Mouse (Mus musculus) left cerebral cortex, postnatal 25 days (tissue): Measurements from ENCODE around the gene Agpat3. TPM values are rescaled to one million over a fixed set of nuclear protein-coding genes. Genes with fewer than 3 reads are reported as not detected.
A peak's percentile ranks its signal among the peaks of the same experiment; 100 is the strongest.

Source experiments
- DNase-seq, 2 experiments: peaks; one replicate each; pipeline ENCODE4 v3.0.0; 2022; ENCODE audit warnings: low spot score in 2 of 2, mixed read lengths in 1 of 2
- intact Hi-C: fragments of 180-260 bp; cut with DNase I; formaldehyde crosslinking; loops from one replicate; pipeline ENCODE4 v1.15.1; 2025
- microRNA-seq, 2 experiments: library from miRNA; unstranded; fragments of <30 nt; microRNA quantifications; one replicate each; pipeline ENCODE4 v1.2.0; 2022
- total RNA-seq, 2 experiments: library from RNA; stranded (reverse); gene quantifications; 2 replicates each; pipeline ENCODE4 v1.2.3; 2021

Agpat3 gene
- total RNA-seq, 2 experiments from 2014 or later, result 258 to 277 TPM

DNA sequence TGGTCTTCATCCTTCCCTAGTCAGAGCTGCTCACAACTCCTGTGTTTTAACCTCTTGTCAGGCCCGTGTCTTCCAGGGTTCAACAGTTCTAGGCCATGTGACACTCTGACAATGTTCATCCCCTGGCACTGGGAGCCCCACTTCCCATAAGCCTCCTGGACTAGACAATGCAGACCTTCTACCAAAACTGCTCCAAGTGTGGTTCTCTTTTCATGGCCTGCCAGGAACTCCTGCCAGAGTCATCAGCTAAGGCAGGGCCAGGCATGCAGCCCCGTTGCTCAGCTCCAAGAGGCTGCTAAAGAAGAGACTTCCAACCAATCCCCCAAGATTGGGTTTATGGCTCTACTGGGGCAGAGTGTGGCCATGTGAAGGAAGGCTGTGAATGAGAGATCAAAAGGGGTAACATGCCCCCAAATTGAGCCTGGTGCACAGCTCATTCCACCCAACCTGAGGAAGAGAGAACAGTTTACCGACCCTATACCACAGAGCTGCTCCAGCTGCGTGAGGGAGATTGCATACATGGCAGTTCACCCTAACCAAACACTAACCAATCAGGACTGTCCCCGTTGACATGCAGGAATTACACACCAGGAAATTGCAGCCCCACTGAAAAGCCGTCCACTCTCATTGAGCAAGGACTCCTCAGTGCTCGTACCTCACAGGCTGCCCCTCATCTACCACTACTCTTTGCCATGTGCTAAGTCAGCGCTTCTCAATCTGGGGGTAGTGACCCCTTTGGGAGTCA lies 115.2 kb downstream of the Agpat3 start:
- intact Hi-C loops, result no loop called here
- no peak for DNase-seq

DNA sequence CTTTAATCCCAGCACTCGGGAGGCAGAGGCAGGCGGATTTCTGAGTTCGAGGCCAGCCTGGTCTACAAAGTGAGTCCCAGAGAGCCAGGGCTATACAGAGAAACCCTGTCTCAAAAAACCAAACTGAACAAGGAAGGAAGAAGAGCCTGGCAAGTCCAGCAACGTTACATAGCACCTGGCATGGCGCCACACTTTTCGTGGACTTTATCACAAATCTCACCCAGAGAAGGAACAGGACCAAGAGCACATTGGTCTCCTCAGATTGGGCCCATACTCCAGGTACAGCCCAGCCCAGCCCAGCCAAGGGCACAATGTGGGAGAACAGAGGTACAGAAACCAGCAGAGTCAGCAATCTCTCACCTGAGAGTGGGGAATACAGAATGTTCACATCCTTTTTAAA lies 118.5 kb downstream of the Agpat3 start:
- DNase-seq, result no peak

DNA sequence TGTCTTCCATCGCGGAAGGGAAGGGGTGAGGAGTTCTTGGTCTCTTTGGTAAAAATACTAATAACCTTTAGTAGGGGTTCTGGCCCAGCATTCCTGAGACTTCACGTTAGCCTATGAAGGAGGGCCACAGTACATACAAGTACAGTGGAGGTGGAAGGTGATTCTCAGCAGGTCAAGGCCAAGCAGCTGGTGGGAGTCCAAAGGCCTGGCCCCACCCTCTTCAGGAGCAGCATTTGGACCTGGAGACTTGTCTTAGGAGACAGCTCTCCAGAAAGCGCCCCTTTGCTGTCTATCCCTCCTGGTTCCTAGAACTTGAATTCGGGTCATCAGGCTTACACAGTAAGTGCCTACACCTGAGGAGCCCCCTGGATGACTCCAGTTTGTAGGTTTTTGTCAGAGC lies 119.1 kb downstream of the Agpat3 start:
- DNase-seq, result no peak
- intact Hi-C loops, result no loop called here

More for the DNA sequence above, 118.5 kb downstream of the Agpat3 start:
- intact Hi-C loops, result no loop called here

DNA sequence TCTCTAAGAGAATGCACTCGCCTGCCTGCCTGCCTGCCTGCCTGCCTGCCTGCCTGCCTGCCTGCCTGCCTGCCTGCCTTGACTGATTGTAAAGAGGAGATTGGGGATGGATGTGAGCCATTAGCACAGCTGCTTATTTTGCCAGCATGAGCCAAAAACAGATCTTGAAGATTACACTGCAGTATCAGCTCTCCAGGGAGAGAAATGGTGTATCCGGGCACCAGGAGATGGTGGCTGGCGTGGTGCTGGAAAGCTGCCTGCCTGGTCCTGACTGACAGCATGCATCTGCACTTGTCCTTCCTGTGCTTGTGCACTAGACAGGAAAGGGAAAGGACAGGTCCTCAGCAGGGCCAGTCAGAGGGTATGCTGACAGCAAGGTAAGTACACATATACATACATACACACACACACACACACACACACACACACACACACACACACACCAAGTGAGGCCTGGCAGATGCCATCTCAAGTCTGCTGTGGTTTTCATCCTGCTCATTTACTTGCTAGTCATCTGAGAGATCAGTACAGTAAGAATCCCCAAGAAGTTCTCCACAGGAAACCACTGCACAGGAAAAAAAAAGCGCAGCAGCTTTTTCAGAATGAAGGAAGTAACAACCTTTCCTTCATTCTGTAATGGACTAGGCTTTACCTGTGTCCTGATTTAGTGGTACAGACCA lies 119.8 kb downstream of the Agpat3 start:
- no peak for DNase-seq
- intact Hi-C loops, result no loop called here

DNA sequence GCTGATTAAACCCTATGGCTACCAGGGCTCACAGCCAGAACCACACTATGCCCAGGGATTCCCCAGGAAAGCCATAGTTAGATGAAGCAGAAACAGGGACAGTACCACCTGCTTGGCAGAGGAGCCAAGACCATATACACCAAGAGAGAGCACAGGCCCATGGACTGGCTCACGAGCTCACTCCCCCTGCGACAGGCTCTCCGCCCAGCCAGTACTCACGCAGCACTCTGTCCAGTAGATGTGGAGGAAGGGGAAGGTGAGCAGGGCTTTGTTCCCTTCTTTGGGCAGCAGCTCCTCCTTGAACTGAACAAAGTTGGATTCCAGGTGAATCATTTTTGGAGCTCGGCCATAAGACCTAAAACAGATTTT lies 123.7 kb downstream of the Agpat3 start:
- intact Hi-C loops, result no loop called here
- DNase-seq, result no peak

DNA sequence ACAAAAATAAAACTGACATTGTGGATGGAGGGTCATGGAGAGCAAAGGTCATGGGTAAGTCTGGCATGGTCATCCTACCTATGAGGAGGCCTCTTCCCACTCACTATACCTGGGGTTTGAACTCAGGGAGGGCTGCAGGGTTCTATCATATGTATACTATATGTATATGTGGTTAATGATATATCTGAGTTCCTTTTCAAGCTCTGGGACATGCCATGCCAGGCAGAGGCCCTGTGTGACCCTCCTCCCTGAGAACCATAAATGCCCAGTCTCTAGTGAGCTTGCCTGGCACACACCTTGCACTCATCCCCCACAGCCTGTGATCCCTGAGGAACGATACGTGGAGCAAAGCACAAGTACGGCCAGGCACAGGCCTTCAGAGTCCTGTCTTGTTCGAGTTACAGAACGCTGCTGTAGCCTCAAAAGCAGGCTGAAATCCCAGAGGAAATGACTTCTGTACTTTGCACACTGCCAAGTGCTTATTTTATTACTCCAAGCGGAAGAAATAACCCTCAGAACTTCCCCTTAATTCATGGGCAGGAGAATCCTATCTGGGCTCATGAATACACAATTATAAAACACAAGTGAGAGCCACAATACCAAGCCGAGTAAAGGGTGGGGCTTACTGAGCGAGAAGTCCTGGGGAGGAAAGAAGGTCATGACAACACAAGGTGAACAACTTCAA lies 124.3 kb downstream of the Agpat3 start:
- intact Hi-C loops, result no loop called here
- DNase-seq, result no peak

DNA sequence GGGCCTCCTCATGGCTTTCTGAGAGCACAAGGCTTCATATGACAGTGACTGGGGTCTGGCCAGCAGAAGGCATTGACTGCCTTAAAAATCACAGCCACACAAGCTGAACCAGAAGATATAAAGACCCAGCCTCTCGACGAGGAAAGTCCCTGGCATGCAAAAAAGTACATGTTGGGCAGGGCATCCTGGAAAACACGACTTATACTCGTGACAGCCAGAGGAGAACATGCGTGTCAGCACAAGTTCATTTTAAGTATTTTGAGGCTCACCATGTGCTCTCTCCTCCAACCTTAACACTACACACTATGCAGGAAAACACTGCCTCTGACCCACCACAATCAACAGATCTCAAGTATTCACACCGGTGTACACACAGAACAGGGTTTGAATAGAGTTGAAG lies 128.2 kb downstream of the Agpat3 start:
- no peak for DNase-seq
- intact Hi-C loops, result no loop called here

DNA sequence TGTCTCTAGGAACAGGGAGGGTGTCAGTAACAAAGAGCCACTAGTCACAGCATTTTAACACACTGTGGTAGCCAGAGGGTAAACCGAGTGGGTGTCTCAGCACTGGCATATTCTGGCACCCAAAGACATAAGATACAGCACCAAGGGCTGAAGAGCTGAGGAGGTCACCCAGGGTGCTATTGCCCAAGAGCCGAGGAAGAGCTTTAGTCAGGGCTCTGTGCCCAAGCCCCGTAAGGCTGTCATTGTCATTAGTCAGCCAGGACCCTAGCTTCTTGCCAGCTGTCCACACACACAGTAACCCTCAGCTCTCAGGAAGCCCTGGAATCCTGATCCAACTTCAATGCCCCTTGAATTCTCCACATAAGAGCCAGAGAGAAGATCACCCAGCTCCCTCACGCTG lies 129.4 kb downstream of the Agpat3 start:
- no peak for DNase-seq
- intact Hi-C loops, result no loop called here

DNA sequence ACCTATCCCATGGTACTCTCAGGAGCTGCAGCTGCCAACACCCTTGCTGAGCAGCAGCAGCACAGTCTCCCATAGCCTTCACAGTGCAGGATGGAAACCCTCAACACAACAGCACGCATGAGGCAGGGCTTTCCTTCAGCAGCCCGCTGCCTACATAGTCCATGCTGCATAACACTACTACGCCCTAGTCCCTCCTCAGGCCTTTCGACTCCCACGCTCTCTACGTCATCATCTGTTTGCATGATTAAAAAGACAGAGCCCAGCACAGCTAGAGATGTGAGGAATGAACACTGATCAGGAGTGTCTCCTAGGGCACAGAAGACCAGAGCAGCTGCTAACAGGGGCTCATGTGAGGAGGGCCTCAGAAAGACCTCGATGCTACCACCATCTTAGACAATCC lies 131.0 kb downstream of the Agpat3 start:
- peak in 1 of 2 experiments; percentile 59 for DNase-seq
- intact Hi-C loops, result no loop called here

DNA sequence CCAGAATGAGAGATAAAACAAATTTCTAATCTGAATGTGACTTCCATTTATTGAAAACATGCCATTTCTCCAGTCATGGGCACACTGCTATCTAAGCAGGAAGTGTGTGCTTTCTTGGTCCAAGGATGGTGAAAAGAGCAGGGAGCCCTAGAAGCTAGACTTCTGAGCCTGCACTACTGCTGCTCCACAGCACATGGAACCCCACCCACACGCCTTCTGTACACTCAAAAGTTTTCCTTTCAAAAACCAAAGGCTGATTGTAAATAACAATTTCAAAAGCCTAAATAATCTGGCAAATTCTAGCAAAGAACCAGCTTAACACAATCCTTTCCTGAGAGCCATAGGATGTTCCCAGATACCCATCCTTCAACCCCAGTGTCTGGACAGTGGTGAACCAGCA lies 132.8 kb downstream of the Agpat3 start:
- intact Hi-C loops, result no loop called here
- DNase-seq, result peak; percentile 34 to 65

Small RNAs within 50 kb of the gene (microRNA-seq; reads per million reads assigned to microRNA genes)
- gene Mir7659, result 0 to 0.50 reads per million in 2 experiments

Other genes starting within 250 kb of the Agpat3 start
- gene D10Jhu81e, start 182.7 kb downstream of the Agpat3 start, total RNA-seq, result 100 to 1,000 TPM; 106 to 109 TPM
- 10 to 100 TPM; 16.7 to 18.2 TPM for gene Pwp2, start 167.3 kb downstream of the Agpat3 start, total RNA-seq
- gene Trappc10, start 107.8 kb downstream of the Agpat3 start, total RNA-seq, result 10 to 100 TPM; 81.1 to 87.2 TPM
- gene Rrp1, start 60.6 kb upstream of the Agpat3 start, total RNA-seq, result 100 to 1,000 TPM; 349 to 350 TPM
- gene Cstb, start 73.2 kb upstream of the Agpat3 start, total RNA-seq, result 10 to 100 TPM; 39.5 to 42.4 TPM
- 100 to 1,000 TPM; 109 to 122 TPM for gene Pdxk, start 112.5 kb upstream of the Agpat3 start, total RNA-seq
- gene Olfr1358, start 164.9 kb upstream of the Agpat3 start, total RNA-seq, result not detected
- gene Ilvbl, start 221.9 kb upstream of the Agpat3 start, total RNA-seq, result 10 to 100 TPM; 21.5 to 27.9 TPM
- gene Syde1, start 239.5 kb upstream of the Agpat3 start, total RNA-seq, result 1 to 10 TPM; 5.2 to 5.4 TPM